Mouse (Mus musculus) NIH3T3 (cell line): ENCODE data around the gene Lrrc43.

Experiments
- DNase-seq: peaks from one replicate; pipeline ENCODE4 v3.0.0-alpha.2; 2012; ENCODE audit warnings: low read depth

The Lrrc43 gene

DNA sequence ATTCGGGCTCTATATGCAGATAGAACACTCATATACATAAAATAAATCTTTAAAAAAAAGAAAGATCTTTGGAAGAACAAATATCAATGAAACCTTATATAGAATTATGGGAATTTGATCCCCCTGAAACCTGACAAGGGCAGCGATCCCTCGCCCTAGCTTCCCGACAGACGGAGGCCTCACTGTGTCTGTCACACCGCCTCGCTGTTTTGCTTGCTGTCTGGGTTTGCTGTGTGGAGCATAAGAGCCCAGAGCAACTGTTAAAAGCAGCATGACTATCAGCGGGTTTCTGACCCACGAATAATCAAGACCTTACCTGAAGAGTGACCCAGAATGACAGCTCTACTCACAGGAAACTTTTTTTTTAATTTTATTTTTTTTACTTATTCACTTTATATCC, 31.6 kb downstream of the Lrrc43 start:
- no peak for DNase-seq

DNA sequence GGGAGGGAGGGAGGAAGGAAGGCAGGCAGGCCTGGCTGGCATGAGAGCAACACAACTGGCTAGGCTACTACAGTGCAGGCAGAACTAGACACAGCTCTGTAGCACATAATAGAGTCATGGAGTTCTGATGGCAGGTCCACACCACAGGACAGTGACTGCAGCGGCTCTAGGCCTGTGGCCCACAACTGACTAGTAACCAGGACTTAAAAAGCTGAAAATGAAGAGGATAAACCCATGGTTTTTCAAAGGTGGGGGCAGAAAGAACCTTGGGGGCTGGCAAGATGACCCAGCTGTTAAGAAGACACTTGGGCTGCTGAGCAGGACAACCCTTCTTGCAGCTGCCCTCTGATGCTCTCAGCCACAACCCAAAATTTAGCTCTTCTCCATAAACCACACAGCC, 32.5 kb downstream of the Lrrc43 start:
- no peak for DNase-seq

DNA sequence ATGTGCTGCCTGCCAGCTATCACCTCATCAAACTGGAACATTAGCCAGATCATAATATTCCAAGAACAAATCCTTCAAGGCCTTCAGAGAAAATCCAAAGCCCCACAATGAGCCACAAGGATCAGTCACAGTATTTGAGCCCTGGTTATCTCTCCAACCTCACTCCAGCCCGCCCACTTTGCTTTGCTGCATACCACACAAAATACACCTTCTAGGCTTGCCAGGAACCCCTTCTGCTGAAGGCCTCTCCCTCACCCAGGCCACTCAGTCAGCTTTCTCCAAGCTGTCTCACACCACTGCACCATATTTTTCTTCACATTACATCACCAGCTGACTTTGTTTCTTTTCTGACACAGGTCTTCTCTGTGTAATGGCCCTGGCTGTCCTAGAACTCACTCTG, 33.1 kb downstream of the Lrrc43 start:
- DNase-seq = no peak

DNA sequence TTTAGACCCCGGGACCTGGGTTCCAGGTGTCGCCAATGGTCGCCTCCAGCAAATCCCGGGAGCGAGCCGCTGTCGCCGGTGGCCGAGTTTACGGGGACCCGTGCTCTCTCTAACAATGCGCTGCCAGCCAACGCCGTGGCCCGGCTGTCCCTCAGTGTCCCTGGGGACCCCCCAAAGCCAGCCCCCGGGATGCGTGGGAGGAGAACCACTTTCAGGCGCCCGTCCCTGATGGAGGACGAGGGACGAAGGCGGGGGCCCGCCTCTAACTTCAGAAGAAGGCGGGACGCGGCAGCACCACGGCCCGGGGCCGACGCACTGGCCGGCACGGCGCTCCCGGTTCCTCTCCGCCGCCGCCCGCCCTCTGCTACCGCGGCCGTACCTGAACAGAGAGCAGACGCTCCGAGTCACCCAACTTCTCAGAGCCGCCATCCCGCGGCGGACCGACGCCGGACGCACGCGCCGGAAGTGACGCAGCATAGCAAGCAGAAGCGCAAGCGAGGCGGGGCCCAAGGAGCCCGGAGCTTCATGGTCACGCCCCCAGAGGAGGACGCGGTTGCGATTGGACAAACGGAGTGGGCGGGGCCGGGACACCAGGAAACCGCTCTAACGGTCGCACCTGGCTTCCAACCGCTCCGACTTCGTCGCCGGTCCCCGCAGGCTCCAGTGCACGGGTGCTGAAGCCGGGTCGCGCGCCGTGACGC, 34.7 kb downstream of the Lrrc43 start, which contains the start of gene Diablo:
TSS of gene Diablo (minus strand) at position 485 of the 701 bp plus-strand sequence.
- peak; percentile 99 for DNase-seq

DNA sequence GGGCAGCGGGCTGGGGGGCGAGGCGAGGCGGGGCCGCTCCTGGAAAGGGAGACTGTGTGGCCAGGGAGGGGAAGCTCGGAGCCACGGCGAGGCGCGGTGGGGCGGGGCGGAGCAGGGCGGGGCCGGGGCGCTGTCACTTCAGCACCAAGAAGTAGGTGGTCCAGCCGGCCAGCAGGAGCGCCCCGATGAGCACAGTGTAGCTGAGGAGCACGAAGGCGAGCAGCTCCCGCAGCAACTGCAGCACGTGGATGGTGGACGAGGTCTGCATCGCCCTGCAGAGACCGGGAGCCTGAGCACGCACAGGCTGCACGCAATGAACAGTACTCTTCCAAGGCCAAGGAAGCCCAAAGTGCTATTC, 35.3 kb downstream of the Lrrc43 start:
- DNase-seq = no peak

DNA sequence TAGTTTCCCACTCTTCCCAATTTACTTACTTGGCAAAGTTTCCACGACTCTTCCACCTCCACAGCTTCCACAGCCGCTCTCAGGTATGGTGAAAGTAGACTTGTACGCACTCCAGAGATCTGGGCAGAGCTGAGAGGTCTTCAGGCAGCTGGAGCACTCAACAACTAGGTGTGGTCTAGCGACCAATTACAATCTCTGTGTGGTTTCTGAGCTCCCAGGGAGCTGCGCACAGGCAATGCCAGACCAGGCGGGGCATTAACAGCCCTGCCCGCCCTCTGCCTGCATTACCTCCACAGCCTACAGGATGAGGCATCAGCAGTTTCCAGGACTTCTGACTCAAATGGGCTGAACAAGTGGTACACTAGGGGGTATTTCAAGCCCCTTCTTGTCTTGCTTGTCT, 36.2 kb downstream of the Lrrc43 start, which contains the start of gene Gm49027:
TSS of gene Gm49027 (minus strand) at position 208 of the 400 bp plus-strand sequence.
- no peak for DNase-seq

DNA sequence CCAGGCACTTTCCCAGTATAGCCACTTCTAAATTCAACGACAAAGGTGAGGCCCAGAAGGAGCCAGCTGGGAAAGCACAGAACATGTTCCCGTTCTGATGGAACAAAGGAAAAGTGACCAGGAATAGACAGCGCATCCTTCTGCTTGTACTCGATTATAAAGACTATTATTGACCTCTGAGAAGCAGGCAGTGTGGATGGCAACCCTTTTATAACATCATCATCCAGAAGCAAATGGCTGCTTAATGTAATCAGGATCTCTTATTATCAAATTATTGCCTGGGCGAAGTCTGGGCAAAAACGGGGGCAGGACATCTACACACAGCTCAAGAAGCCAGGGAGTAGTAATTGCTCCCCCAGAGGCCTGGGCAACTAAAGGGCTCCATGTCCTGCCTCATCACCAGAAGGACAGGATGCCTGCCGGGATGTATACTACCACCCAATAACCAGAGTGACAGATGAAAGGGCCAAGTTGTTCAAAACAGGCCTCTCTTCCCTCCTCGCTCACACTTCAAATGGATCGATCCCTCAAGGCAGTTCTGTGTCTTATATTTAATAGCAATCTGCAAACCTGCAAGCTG, 36.9 kb downstream of the Lrrc43 start:
- DNase-seq = no peak

DNA sequence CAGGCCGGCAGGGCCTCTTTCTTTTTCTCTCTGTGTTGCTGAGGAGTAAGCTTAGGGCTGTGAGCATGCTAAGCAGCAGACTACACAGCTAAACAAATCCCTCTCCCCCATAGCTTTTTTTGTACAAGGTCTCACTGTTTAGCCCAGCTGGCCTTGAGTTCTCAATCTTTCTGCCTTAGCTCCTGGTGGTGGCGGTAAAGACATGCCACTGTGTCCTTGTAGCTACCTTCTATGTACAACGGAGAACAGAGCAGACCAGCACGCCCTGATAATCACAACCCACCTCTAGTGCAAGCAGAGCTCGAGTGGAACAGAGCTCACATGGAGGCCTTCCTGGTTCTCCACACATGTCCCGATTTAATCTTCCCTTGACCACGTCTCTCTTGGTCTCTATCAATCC, 39.5 kb downstream of the Lrrc43 start:
- no peak for DNase-seq

DNA sequence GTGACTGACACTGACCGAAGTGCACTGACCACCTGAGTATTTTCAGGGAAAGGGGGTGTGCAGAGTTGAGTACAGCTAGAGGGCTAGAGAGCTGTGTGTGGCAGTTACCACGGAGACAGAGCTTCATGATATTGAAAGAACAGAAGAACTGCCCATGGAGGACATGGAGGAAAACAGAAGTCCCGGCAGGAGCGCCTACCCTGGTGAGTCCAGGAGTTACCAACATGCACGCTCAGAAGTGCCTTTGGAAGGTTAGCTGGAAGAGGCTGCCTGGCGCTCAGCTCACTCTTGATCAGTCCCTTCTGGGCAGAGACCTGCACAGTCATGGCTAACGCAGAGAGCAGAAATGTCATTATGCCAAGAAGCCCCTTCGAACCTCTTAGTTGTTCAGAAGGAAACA, 41.0 kb downstream of the Lrrc43 start:
- no peak for DNase-seq

DNA sequence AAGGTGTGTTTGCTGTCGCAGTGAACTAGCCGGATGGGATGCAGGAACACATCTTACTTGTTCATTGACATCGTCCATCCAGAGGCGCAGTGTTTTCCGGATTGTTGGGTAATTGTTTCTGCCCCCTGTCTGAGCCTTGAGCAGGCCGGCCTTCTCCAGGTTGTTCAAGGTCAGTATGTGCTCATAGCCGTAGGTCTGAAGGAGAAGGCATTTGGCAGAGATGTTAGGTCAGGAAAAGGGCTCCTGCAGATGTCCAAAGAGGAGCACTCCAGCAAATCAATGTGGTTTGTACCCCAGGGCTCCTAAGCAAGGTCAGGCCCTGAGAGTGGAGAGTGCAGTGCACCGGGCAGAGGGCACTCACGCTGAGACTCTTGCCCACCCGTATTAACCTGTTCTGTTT, 44.7 kb downstream of the Lrrc43 start:
- no peak for DNase-seq

DNA sequence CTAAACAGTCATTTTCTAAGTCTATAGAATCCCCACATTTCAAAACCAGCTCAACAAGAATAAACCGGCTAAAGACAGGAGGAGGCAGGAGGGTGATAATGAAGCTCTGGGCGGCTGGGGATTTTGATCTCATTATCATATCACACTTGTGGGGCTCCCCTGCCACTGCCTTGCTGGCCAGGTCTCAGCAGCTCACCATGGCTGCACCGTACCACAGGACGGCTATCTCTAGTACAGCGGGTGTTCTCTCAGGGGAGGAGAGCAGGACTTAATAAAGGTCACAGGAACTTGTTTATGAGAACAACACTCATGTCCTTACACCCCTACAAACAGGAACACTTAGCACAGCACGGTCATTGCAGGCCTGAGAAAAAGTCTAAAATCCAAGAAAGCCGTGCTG, 66.6 kb downstream of the Lrrc43 start:
- no peak for DNase-seq

DNA sequence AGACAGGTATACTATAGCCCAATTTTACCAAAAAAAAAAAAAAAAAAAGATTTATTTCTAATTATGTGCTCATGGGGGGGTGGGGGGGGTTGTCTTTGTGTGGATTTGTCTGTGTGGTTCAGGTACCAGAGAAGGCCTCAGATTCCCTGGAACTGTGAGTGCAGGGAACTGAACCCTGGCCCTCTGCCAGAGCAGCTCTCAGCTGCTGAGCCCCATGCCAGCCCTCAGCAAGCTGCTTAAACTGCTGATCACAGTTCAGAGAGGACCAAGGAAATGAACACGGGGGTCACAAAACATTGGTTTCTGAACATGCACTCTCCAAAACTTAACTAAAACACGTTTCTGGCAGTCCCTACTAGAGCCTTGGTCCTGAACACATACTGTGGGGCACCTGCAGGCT, 67.3 kb downstream of the Lrrc43 start:
- peak; percentile 5 for DNase-seq
